Mouse (Mus musculus) limb, embryonic 14.5 days (tissue): ENCODE measurements around the gene Gpr1. TPM values are rescaled to one million over a fixed set of nuclear protein-coding genes. Genes with fewer than 3 reads are reported as not detected.

Experiments used
- ATAC-seq: fragments of 200-750 bp; cut with Nextera tagmentation; 2 replicates; pipeline ENCODE4 v1.8.0; 2017; ENCODE audit warnings: low read depth, moderate number of reproducible peaks, moderate TSS enrichment; ENCODE audit not compliant: low FRiP score
- DNase-seq: peaks from one replicate; pipeline ENCODE4 v3.0.0-alpha.2; 2015; ENCODE audit warnings: low spot score
- H3K27ac ChIP-seq: fragments of 300-500 bp; sonication (generic); replicated peaks from 2 replicates; pipeline ENCODE4 v1.5.1; 2014; ENCODE audit warnings: low read depth, mild to moderate bottlenecking, low read length, moderate library complexity, mixed read lengths
- H3K27me3 ChIP-seq: fragments of 300-500 bp; sonication (generic); 2 replicates; pipeline ENCODE4 v1.6.1; 2014; ENCODE audit warnings: low read length, mixed read lengths; ENCODE audit not compliant: control insufficient read depth, insufficient read depth
- H3K36me3 ChIP-seq: fragments of 300-500 bp; sonication (generic); 2 replicates; pipeline ENCODE4 v1.6.1; 2014; ENCODE audit warnings: mild to moderate bottlenecking, low read length, moderate library complexity, mixed read lengths; ENCODE audit not compliant: control insufficient read depth, insufficient read depth
- H3K4me1 ChIP-seq: fragments of 300-500 bp; sonication (generic); 2 replicates; pipeline ENCODE4 v1.6.1; 2014; ENCODE audit warnings: antibody characterized with exemption, low read length, mixed read lengths; ENCODE audit not compliant: control insufficient read depth, insufficient read depth
- H3K4me2 ChIP-seq: fragments of 300-500 bp; sonication (generic); replicated peaks from 2 replicates; pipeline ENCODE4 v1.6.1; 2014; ENCODE audit warnings: low read depth, mild to moderate bottlenecking, low read length, moderate library complexity; ENCODE audit not compliant: severe bottlenecking
- H3K4me3 ChIP-seq: fragments of 300-500 bp; sonication (generic); replicated peaks from 2 replicates; pipeline ENCODE4 v1.5.1; 2014; ENCODE audit warnings: low read length
- H3K9ac ChIP-seq: fragments of 300-500 bp; sonication (generic); 2 replicates; pipeline ENCODE4 v1.6.1; 2014; ENCODE audit warnings: mild to moderate bottlenecking, low read depth, low read length, moderate library complexity; ENCODE audit not compliant: severe bottlenecking
- H3K9me3 ChIP-seq: fragments of 300-500 bp; sonication (generic); 2 replicates; pipeline ENCODE4 v1.6.1; 2016; ENCODE audit warnings: low read length; ENCODE audit not compliant: control insufficient read depth
- POLR2A ChIP-seq: fragments of 200-500 bp; IDR thresholded peaks from 2 replicates; pipeline ENCODE4 v1.8.0; 2012; ENCODE audit warnings: inconsistent platforms, mild to moderate bottlenecking, moderate library complexity, borderline replicate concordance; ENCODE audit not compliant: insufficient read depth, insufficient read length; ENCODE audit errors: extremely low read depth
- WGBS: fragments of 180-500 bp; shearing (Covaris S2); extraction: QIAGEN DNeasy Blood & Tissue Kit; methylation state at CpG from one replicate; pipeline ENCODE4 v1.1.7; 2014; 5-methylcytosine and 5-hydroxymethylcytosine counted together
- polyA plus RNA-seq, 2 experiments: library from polyadenylated mRNA; depleted of rRNA in 1 of 2; stranded (reverse) in 1 of 2; unstranded in 1 of 2; fragments of >200 nt; fragmentation: Nextera tagmentation in 1 of 2; extraction: Ambion mirVana in 1 of 2; gene quantifications; 2 replicates each; pipeline versions ENCODE4 v1.2.1 to v1.2.3; 2012 to 2014

The Gpr1 gene
- polyA plus RNA-seq, 2 experiments: 0.29 to 0.34 TPM

- Histone ChIP-seq H3K27ac (no peak overlapping the region), H3K4me3 (no peak overlapping the region), H3K36me3 (no peaks in the 10 kb centered on the region), H3K4me2 (no peak overlapping the region), H3K9ac (no peak overlapping the region), H3K4me1 (0 out of 2 replicates have a peak, but pooled peaks cover 2% of the 10 kb centered on the region), H3K9me3 (0 out of 2 replicates have a peak, but pooled peaks cover 2% of the 10 kb centered on the region), H3K27me3 (peaks cover 75% of the 10 kb centered on the region)
- WGBS: 29% methylated on average over 24 of the region's 24 CpGs
- DNase-seq (no peak), ATAC-seq (no peak)
- no peak for TF ChIP-seq POLR2A
These were observed 38.2 kb upstream of the Gpr1 start for GRCm38 (mm10) chr1:63252351-63253209.

- Histone ChIP-seq H3K9ac (no peak overlapping the region), H3K36me3 (no peaks in the 10 kb centered on the region), H3K4me2 (no peak overlapping the region), H3K27ac (no peak overlapping the region), H3K4me3 (no peak overlapping the region), H3K9me3 (0 out of 2 replicates have a peak, but pooled peaks cover 2% of the 10 kb centered on the region), H3K27me3 (peaks cover 73% of the 10 kb centered on the region), H3K4me1 (0 out of 2 replicates have a peak, but pooled peaks cover 2% of the 10 kb centered on the region)
- ATAC-seq: no peak
- TF ChIP-seq POLR2A: no peak
- WGBS: 52% methylated on average over 4 of the region's 4 CpGs
- no peak for DNase-seq
These were observed 34.9 kb upstream of the Gpr1 start for GRCm38 (mm10) chr1:63249261-63249660.

- H3K9me3 ChIP-seq: 0 out of 2 replicates have a peak, but pooled peaks cover 2% of the 10 kb centered on the region
- H3K4me2 ChIP-seq: peak overlapping the region; percentile 44
- no peak overlapping the region for H3K27ac ChIP-seq
- ATAC-seq: no peak
- peak overlapping the region; percentile 24 for H3K4me3 ChIP-seq
- no peaks in the 10 kb centered on the region for H3K36me3 ChIP-seq
- DNase-seq: no peak
- H3K9ac ChIP-seq: peak overlapping the region; percentile 13; the same call in 1 of the 2 replicates
- H3K27me3 ChIP-seq: peaks cover 71% of the 10 kb centered on the region
- 3% methylated on average over 41 of the region's 44 CpGs for whole genome bisulfite sequencing
- H3K4me1 ChIP-seq: 0 out of 2 replicates have a peak, but pooled peaks cover 2% of the 10 kb centered on the region
- no peak for TF ChIP-seq POLR2A
These were observed 34.1 kb upstream of the Gpr1 start for GRCm38 (mm10) chr1:63248360-63248851.

GRCm38 (mm10) chr1:63247831-63248359 is 33.6 kb upstream of the Gpr1 start:
- Histone ChIP-seq H3K9ac (peak overlapping the region; percentile 13; the same call in 1 of the 2 replicates), H3K27ac (no peak overlapping the region), H3K4me1 (0 out of 2 replicates have a peak, but pooled peaks cover 2% of the 10 kb centered on the region), H3K9me3 (0 out of 2 replicates have a peak, but pooled peaks cover 2% of the 10 kb centered on the region), H3K36me3 (no peaks in the 10 kb centered on the region), H3K27me3 (peaks cover 66% of the 10 kb centered on the region), H3K4me3 (peak overlapping the region; percentile 24), H3K4me2 (peak overlapping the region; percentile 44)
- no peak for TF ChIP-seq POLR2A
- WGBS: 1% methylated on average over 18 of the region's 18 CpGs
- ATAC-seq (no peak), DNase-seq (no peak)

GRCm38 (mm10) chr1:63246862-63247521 is 32.6 kb upstream of the Gpr1 start:
- H3K27me3 ChIP-seq: peaks cover 58% of the 10 kb centered on the region
- DNase-seq (no peak), ATAC-seq (peak; percentile 74)
- no peaks in the 10 kb centered on the region for H3K36me3 ChIP-seq
- H3K9me3 ChIP-seq: 0 out of 2 replicates have a peak, but pooled peaks cover 2% of the 10 kb centered on the region
- 1% methylated on average over 16 of the region's 16 CpGs for WGBS
- no peak overlapping the region for H3K27ac ChIP-seq
- no peak overlapping the region for H3K9ac ChIP-seq
- H3K4me3 ChIP-seq: peak overlapping the region; percentile 15
- TF ChIP-seq POLR2A: no peak
- 0 out of 2 replicates have a peak, but pooled peaks cover 2% of the 10 kb centered on the region for H3K4me1 ChIP-seq
- H3K4me2 ChIP-seq: peak overlapping the region; percentile 25; the same call in 1 of the 2 replicates
